Mouse (Mus musculus) hindbrain, embryonic 12.5 days (tissue): ENCODE measurements at regions not wholly inside any gene's neighbourhood (a gene's known extent, or its start where the extent isn't known, plus 50 kb on each side); places are given as distances from the start of the nearest gene placed in this dataset.
A peak's percentile ranks its signal among the peaks of the same experiment; 100 is the strongest.

Source experiments
- ATAC-seq: fragments of 200-750 bp; cut with Nextera tagmentation; 2 replicates; pipeline ENCODE4 v1.8.0; 2017; ENCODE audit warnings: moderate TSS enrichment; ENCODE audit not compliant: low FRiP score
- H3K27ac ChIP-seq: fragments of 300-500 bp; sonication (generic); 2 replicates; pipeline ENCODE4 v1.5.1; 2016; ENCODE audit warnings: mild to moderate bottlenecking
- H3K27me3 ChIP-seq: fragments of 300-500 bp; sonication (generic); 2 replicates; pipeline ENCODE4 v1.6.1; 2016; ENCODE audit warnings: mild to moderate bottlenecking
- H3K36me3 ChIP-seq: fragments of 300-500 bp; sonication (generic); 2 replicates; pipeline ENCODE4 v1.6.1; 2016; ENCODE audit warnings: mild to moderate bottlenecking
- H3K4me1 ChIP-seq: fragments of 300-500 bp; sonication (generic); 2 replicates; pipeline ENCODE4 v1.6.1; 2016
- H3K4me2 ChIP-seq: fragments of 300-500 bp; sonication (generic); replicated peaks from 2 replicates; pipeline ENCODE4 v1.6.1; 2016; ENCODE audit warnings: mild to moderate bottlenecking
- H3K4me3 ChIP-seq: fragments of 300-500 bp; sonication (generic); 2 replicates; pipeline ENCODE4 v1.5.1; 2016; ENCODE audit warnings: mild to moderate bottlenecking
- H3K9ac ChIP-seq: fragments of 300-500 bp; sonication (generic); 2 replicates; pipeline ENCODE4 v1.6.1; 2016; ENCODE audit warnings: mild to moderate bottlenecking, moderate library complexity
- H3K9me3 ChIP-seq: fragments of 300-500 bp; sonication (generic); replicated peaks from 2 replicates; pipeline ENCODE4 v1.6.1; 2016; ENCODE audit warnings: mild to moderate bottlenecking
- WGBS: fragments of 180-500 bp; shearing (Covaris S2); methylation state at CpG from one replicate; pipeline ENCODE4 v1.1.7; 2016; 5-methylcytosine and 5-hydroxymethylcytosine counted together

GRCm38 (mm10) chr1:193922756-193923155 lies 552.7 kb upstream of the Camk1g start:
- H3K9me3 ChIP-seq = no peaks in the 10 kb centered on the region

GRCm38 (mm10) chr1:193919243-193919642 lies 549.1 kb upstream of the Camk1g start:
- H3K4me3 ChIP-seq = no peak overlapping the region
- ATAC-seq = no peak
- no peak overlapping the region for H3K4me2 ChIP-seq
- H3K27me3 ChIP-seq = no peaks in the 10 kb centered on the region
- no peak overlapping the region for H3K27ac ChIP-seq
- H3K9ac ChIP-seq = no peak overlapping the region
- no peaks in the 10 kb centered on the region for H3K9me3 ChIP-seq
- no peaks in the 10 kb centered on the region for H3K36me3 ChIP-seq
- 63% methylated on average over 3 of the region's 3 CpGs for WGBS
- no peaks in the 10 kb centered on the region for H3K4me1 ChIP-seq

More at GRCm38 (mm10) chr1:193922756-193923155, 552.7 kb upstream of the Camk1g start:
- Histone ChIP-seq H3K27ac (no peak overlapping the region), H3K9ac (no peak overlapping the region), H3K4me1 (no peaks in the 10 kb centered on the region), H3K4me2 (no peak overlapping the region), H3K4me3 (no peak overlapping the region), H3K27me3 (no peaks in the 10 kb centered on the region), H3K36me3 (no peaks in the 10 kb centered on the region)
- 76% methylated on average over 4 of the region's 4 CpGs for WGBS
- ATAC-seq = no peak

GRCm38 (mm10) chr1:193905711-193906110 lies 535.6 kb upstream of the Camk1g start:
- no peaks in the 10 kb centered on the region for H3K4me1 ChIP-seq
- H3K4me3 ChIP-seq = no peak overlapping the region
- no peak for ATAC-seq
- H3K27me3 ChIP-seq = no peaks in the 10 kb centered on the region
- H3K4me2 ChIP-seq = no peak overlapping the region
- no peaks in the 10 kb centered on the region for H3K36me3 ChIP-seq
- no peak overlapping the region for H3K27ac ChIP-seq
- H3K9ac ChIP-seq = no peak overlapping the region
- H3K9me3 ChIP-seq = no peaks in the 10 kb centered on the region

- Histone ChIP-seq H3K36me3 (no peaks in the 10 kb centered on the region), H3K27me3 (no peaks in the 10 kb centered on the region), H3K27ac (no peak overlapping the region), H3K4me3 (no peak overlapping the region), H3K4me1 (peaks cover 5% of the 10 kb centered on the region; the same call in 1 of the 2 replicates), H3K9ac (no peak overlapping the region), H3K4me2 (no peak overlapping the region), H3K9me3 (no peaks in the 10 kb centered on the region)
- no peak for ATAC-seq
Observed at GRCm38 (mm10) chr1:193894072-193894471, 524.0 kb upstream of the Camk1g start.

- H3K4me2 ChIP-seq = no peak overlapping the region
- no peaks in the 10 kb centered on the region for H3K4me1 ChIP-seq
- H3K9me3 ChIP-seq = no peaks in the 10 kb centered on the region
- ATAC-seq = no peak
- no peak overlapping the region for H3K4me3 ChIP-seq
- H3K27me3 ChIP-seq = no peaks in the 10 kb centered on the region
- no peaks in the 10 kb centered on the region for H3K36me3 ChIP-seq
- H3K9ac ChIP-seq = no peak overlapping the region
- 82% methylated on average over 2 of the region's 2 CpGs for WGBS
- H3K27ac ChIP-seq = no peak overlapping the region
Observed at GRCm38 (mm10) chr1:193876540-193876939, 506.4 kb upstream of the Camk1g start.

- ATAC-seq = no peak
- Histone ChIP-seq H3K4me3 (no peak overlapping the region), H3K27ac (no peak overlapping the region), H3K4me2 (no peak overlapping the region), H3K9me3 (no peaks in the 10 kb centered on the region), H3K36me3 (no peaks in the 10 kb centered on the region), H3K4me1 (no peaks in the 10 kb centered on the region), H3K27me3 (no peaks in the 10 kb centered on the region), H3K9ac (no peak overlapping the region)
Observed at GRCm38 (mm10) chr1:193876121-193876520, 506.0 kb upstream of the Camk1g start.

GRCm38 (mm10) chr1:193875287-193875686 lies 505.2 kb upstream of the Camk1g start:
- H3K4me1 ChIP-seq = no peaks in the 10 kb centered on the region
- no peaks in the 10 kb centered on the region for H3K27me3 ChIP-seq
- no peak overlapping the region for H3K9ac ChIP-seq
- no peak overlapping the region for H3K4me2 ChIP-seq
- H3K4me3 ChIP-seq = no peak overlapping the region
- no peak overlapping the region for H3K27ac ChIP-seq
- H3K36me3 ChIP-seq = no peaks in the 10 kb centered on the region
- H3K9me3 ChIP-seq = no peaks in the 10 kb centered on the region
- 90% methylated on average over 3 of the region's 3 CpGs for WGBS
- ATAC-seq = no peak

GRCm38 (mm10) chr1:193870731-193871130 lies 500.6 kb upstream of the Camk1g start:
- no peak overlapping the region for H3K27ac ChIP-seq
- H3K4me3 ChIP-seq = no peak overlapping the region
- no peaks in the 10 kb centered on the region for H3K9me3 ChIP-seq
- no peak overlapping the region for H3K4me2 ChIP-seq
- H3K4me1 ChIP-seq = no peaks in the 10 kb centered on the region
- no peak for ATAC-seq
- no peak overlapping the region for H3K9ac ChIP-seq
- 87% methylated on average over 2 of the region's 2 CpGs for WGBS
- H3K36me3 ChIP-seq = no peaks in the 10 kb centered on the region
- no peaks in the 10 kb centered on the region for H3K27me3 ChIP-seq

- Histone ChIP-seq H3K4me1 (no peaks in the 10 kb centered on the region), H3K9ac (no peak overlapping the region), H3K27me3 (no peaks in the 10 kb centered on the region), H3K27ac (no peak overlapping the region), H3K9me3 (no peaks in the 10 kb centered on the region), H3K4me2 (no peak overlapping the region), H3K4me3 (no peak overlapping the region), H3K36me3 (no peaks in the 10 kb centered on the region)
- ATAC-seq = no peak
- 79% methylated on average over 4 of the region's 4 CpGs for WGBS
Observed at GRCm38 (mm10) chr1:193868639-193869320, 498.7 kb upstream of the Camk1g start.

- Histone ChIP-seq H3K27ac (no peak overlapping the region), H3K4me1 (peaks cover 14% of the 10 kb centered on the region), H3K9ac (no peak overlapping the region), H3K9me3 (no peaks in the 10 kb centered on the region), H3K27me3 (no peaks in the 10 kb centered on the region), H3K4me3 (no peak overlapping the region), H3K36me3 (no peaks in the 10 kb centered on the region), H3K4me2 (no peak overlapping the region)
- WGBS = 62% methylated on average over 5 of the region's 5 CpGs
- ATAC-seq = no peak
Observed at GRCm38 (mm10) chr1:193860767-193861299, 490.7 kb upstream of the Camk1g start.

GRCm38 (mm10) chr1:193860354-193860753 lies 490.3 kb upstream of the Camk1g start:
- no peak overlapping the region for H3K4me3 ChIP-seq
- no peaks in the 10 kb centered on the region for H3K27me3 ChIP-seq
- H3K9me3 ChIP-seq = no peaks in the 10 kb centered on the region
- no peaks in the 10 kb centered on the region for H3K36me3 ChIP-seq
- no peak overlapping the region for H3K9ac ChIP-seq
- WGBS = 59% methylated on average over 2 of the region's 2 CpGs
- peak overlapping the region; percentile 45; the same call in 1 of the 2 replicates for H3K27ac ChIP-seq
- H3K4me2 ChIP-seq = no peak overlapping the region
- no peak for ATAC-seq
- peaks cover 14% of the 10 kb centered on the region for H3K4me1 ChIP-seq

- no peak overlapping the region for H3K9ac ChIP-seq
- H3K4me2 ChIP-seq = no peak overlapping the region
- ATAC-seq = no peak
- WGBS = 28% methylated on average over 10 of the region's 10 CpGs
- no peaks in the 10 kb centered on the region for H3K27me3 ChIP-seq
- no peaks in the 10 kb centered on the region for H3K36me3 ChIP-seq
- H3K4me3 ChIP-seq = no peak overlapping the region
- H3K27ac ChIP-seq = peak overlapping the region; percentile 45; the same call in 1 of the 2 replicates
- H3K4me1 ChIP-seq = peaks cover 14% of the 10 kb centered on the region
- H3K9me3 ChIP-seq = no peaks in the 10 kb centered on the region
Observed at GRCm38 (mm10) chr1:193859257-193860125, 489.4 kb upstream of the Camk1g start.
